Comparison of ENCODE assay signal across 14 mouse cellular contexts in genomic region chr13:52036351-52036750, GRCm38 (mm10).
DNase-seq lines count a peak whose midpoint lies in the region; ATAC-seq lines count a peak whose summit lies in the region.
"Had no signal": no experiment of that assay in that cellular context is flagged by ENCODE, and none has a peak within 500 bp of the region (broad histone marks: within the 10 kb centered on the region; RNA-seq: fewer than 3 reads in every experiment).

No protein-coding gene starts in this region.

- 68% methylated on average over 5 of the region's 5 CpGs for WGBS in heart, embryonic 11.5 days (ENCODE audit: insufficient replicate concordance)
- WGBS in midbrain, embryonic 16.5 days: 49% methylated on average over 5 of the region's 5 CpGs

- no peak for DNase-seq in heart, adult 18-20 months
- peak; percentile 29 for DNase-seq in adipocyte (ENCODE audit: low spot score)
- DNase-seq in spleen, adult 18-20 months: no peak
- DNase-seq in cerebellum, postnatal 25 days: no peak
- DNase-seq: cerebellum, adult 2 months had no signal

- peaks cover 5% of the 10 kb centered on the region; the same call in 1 of the 2 replicates for H3K4me1 ChIP-seq in heart, embryonic 11.5 days (ENCODE audit: control insufficient read depth, insufficient read depth, low read length)
- peaks cover 4% of the 10 kb centered on the region for H3K4me1 ChIP-seq in midbrain, embryonic 16.5 days (ENCODE audit: control insufficient read depth, insufficient read depth, low read length)

- no peak overlapping the region for H3K27ac ChIP-seq in heart, embryonic 11.5 days (ENCODE audit: low read depth, low read length)
- H3K27ac ChIP-seq in midbrain, embryonic 16.5 days (ENCODE audit: low read length): no peak overlapping the region; the same call in 1 of the 2 replicates
- H3K27ac ChIP-seq: heart, embryonic 13.5 days; layer of hippocampus, adult 2 months; liver, embryonic 14.5 days; stomach, embryonic 15.5 days had no signal

- no peak overlapping the region for H3K9ac ChIP-seq in heart, embryonic 11.5 days (ENCODE audit: low read depth, low read length)
- no peak overlapping the region for H3K9ac ChIP-seq in midbrain, embryonic 16.5 days (ENCODE audit: low read depth, low read length)
- H3K9ac ChIP-seq: heart, embryonic 13.5 days; liver, embryonic 14.5 days; stomach, embryonic 15.5 days had no signal

- H3K4me3 ChIP-seq in heart, embryonic 11.5 days (ENCODE audit: low read depth, low read length): no peak overlapping the region
- H3K4me3 ChIP-seq in midbrain, embryonic 16.5 days (ENCODE audit: low read depth, low read length): no peak overlapping the region
- H3K4me3 ChIP-seq: heart, embryonic 13.5 days; layer of hippocampus, adult 2 months; stomach, embryonic 15.5 days had no signal

- H3K36me3 ChIP-seq in heart, embryonic 11.5 days (ENCODE audit: control insufficient read depth, insufficient read depth, low read length): no peaks in the 10 kb centered on the region
- H3K36me3 ChIP-seq in midbrain, embryonic 16.5 days (ENCODE audit: control insufficient read depth, insufficient read depth, low read length): no peaks in the 10 kb centered on the region
- H3K36me3 ChIP-seq: heart, embryonic 13.5 days; stomach, embryonic 15.5 days had no signal

- no peaks in the 10 kb centered on the region for H3K9me3 ChIP-seq in heart, embryonic 11.5 days (replicated peaks; ENCODE audit: control insufficient read depth, low read length)
- no peaks in the 10 kb centered on the region for H3K9me3 ChIP-seq in midbrain, embryonic 16.5 days (replicated peaks; ENCODE audit: control insufficient read depth, low read length, poor library complexity, severe bottlenecking)
- H3K9me3 ChIP-seq: heart, embryonic 13.5 days; stomach, embryonic 15.5 days had no signal

- H3K4me2 ChIP-seq in heart, embryonic 11.5 days: no peak overlapping the region
- no peak overlapping the region for H3K4me2 ChIP-seq in midbrain, embryonic 16.5 days (ENCODE audit: low read length)
- H3K4me2 ChIP-seq: heart, embryonic 13.5 days; stomach, embryonic 15.5 days had no signal

- no peaks in the 10 kb centered on the region for H3K27me3 ChIP-seq in heart, embryonic 11.5 days (ENCODE audit: control insufficient read depth, insufficient read depth, low read length)
- no peaks in the 10 kb centered on the region for H3K27me3 ChIP-seq in midbrain, embryonic 16.5 days (ENCODE audit: control insufficient read depth, insufficient read depth, low read depth, low read length)
- H3K27me3 ChIP-seq: CH12.LX; heart, embryonic 13.5 days; Patski; stomach, embryonic 15.5 days had no signal

- 0 out of 2 replicates have a peak, but pooled peaks have one; percentile 10 for ATAC-seq in heart, embryonic 11.5 days (replicated peaks; ENCODE audit: insufficient number of reproducible peaks, low FRiP score, low TSS enrichment)
- ATAC-seq in granulocyte monocyte progenitor cell, adult 5-6 weeks (replicated peaks; ENCODE audit: poor library complexity, severe bottlenecking): peak; percentile 24
- peak; percentile 73 for ATAC-seq in midbrain, embryonic 16.5 days
- ATAC-seq: Patski had no signal

Comparison
In these comparisons a context has a peak if more than half of its experiments do, and no peak if none do; other contexts are left out.
1. ATAC-seq: peak in every context shown above with its lines; median percentile 73 in midbrain, embryonic 16.5 days; 24 in granulocyte monocyte progenitor cell, adult 5-6 weeks; 10 in heart, embryonic 11.5 days.